Mouse (Mus musculus) bone marrow macrophage, adult 2 months (primary cell): ENCODE results near the gene Triml1. TPM values are rescaled to one million over a fixed set of nuclear protein-coding genes. Genes with fewer than 3 reads are reported as not detected.

Source experiments
- H3K27ac ChIP-seq: 2 replicates; pipeline ENCODE4 v1.5.1; 2012; ENCODE audit warnings: low read depth, low read length; ENCODE audit not compliant: insufficient read depth
- H3K4me1 ChIP-seq: 2 replicates; pipeline ENCODE4 v1.6.1; 2012; ENCODE audit warnings: low read length; ENCODE audit not compliant: control insufficient read depth, insufficient read depth
- H3K4me3 ChIP-seq: 2 replicates; pipeline ENCODE4 v1.5.1; 2012; ENCODE audit warnings: mild to moderate bottlenecking, low read length, moderate library complexity; ENCODE audit not compliant: insufficient read depth
- CTCF ChIP-seq: IDR thresholded peaks from 2 replicates; pipeline ENCODE4 v1.5.1; 2012; ENCODE audit warnings: low read depth, mild to moderate bottlenecking, low read length, moderate library complexity
- POLR2A ChIP-seq: IDR thresholded peaks from 2 replicates; pipeline ENCODE4 v1.6.1; 2012; ENCODE audit warnings: mild to moderate bottlenecking, low read depth, low read length, borderline replicate concordance
- polyA plus RNA-seq: library from polyadenylated mRNA; stranded (reverse); fragments of >200 nt; gene quantifications from 2 replicates; pipeline ENCODE4 v1.2.4, GENCODE M21; 2012; ENCODE audit not compliant: missing spikeins, insufficient read depth, insufficient read length

Gene Triml1
- polyA plus RNA-seq, 1 experiment, result 0.28 TPM

DNA sequence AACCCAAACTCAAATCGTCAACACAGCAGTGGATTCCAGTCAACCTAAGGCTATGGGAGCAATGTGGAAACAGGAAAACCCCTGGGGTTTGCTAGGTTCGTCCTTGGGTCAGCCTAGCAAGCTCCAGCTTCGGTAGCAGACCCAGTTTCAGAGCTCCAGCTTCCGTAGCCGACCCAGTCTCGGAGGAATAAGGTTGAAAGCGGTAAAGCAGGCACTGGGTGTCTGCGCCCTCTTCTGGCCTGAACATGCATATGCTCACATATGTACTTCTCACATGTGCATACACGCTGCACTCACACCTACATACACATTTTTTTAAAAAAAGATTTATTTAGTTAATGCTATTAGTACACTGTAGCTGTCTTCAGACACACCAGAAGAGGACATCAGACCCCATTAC is 8.0 kb upstream of the Triml1 start:
- H3K4me1 ChIP-seq, result no peaks in the 10 kb centered on the region
- no peak overlapping the region for H3K4me3 ChIP-seq
- TF ChIP-seq POLR2A (no peak), CTCF (no peak)
- H3K27ac ChIP-seq, result no peak overlapping the region

DNA sequence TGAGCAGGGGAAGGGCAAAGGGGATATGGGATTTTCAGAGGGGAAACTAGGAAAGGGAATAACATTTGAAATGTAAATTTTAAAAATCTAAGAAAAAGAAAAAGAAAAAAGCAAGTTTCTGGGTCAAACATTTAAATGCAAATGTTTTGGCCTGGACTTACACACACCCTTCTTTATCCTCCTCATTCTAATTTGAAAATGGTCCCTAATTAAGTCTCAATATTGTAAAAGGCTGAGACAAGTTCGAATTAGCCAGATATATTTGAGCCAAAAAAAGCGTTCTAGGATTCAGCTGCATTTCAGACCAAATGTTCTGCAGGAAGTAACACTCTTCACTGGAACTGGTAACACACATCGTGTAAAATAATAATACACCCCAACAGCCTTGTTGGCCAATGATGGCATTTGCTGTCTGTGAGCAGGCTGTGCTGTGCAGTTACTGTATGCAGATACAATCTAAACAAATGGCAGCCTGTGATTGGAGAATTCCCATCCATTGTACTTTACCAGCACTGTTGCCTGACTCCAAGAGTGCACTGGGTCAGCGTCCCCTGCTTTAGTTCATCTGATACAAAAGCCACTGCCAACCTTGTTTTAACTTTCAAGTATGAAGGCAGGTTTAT is 30.0 kb downstream of the Triml1 start:
- H3K4me1 ChIP-seq, result no peaks in the 10 kb centered on the region
- TF ChIP-seq CTCF, result no peak
- no peak for TF ChIP-seq POLR2A
- H3K4me3 ChIP-seq, result no peak overlapping the region
- no peak overlapping the region for H3K27ac ChIP-seq

Other genes with a start within 250 kb of the Triml1 start
- gene Triml2, start 39.1 kb upstream of the Triml1 start, polyA plus RNA-seq, result not detected in 2 replicates
- gene Zfp42, start 165.5 kb upstream of the Triml1 start, polyA plus RNA-seq, result not detected in 2 replicates